Mouse (Mus musculus) kidney, postnatal 36 days (tissue): ENCODE results near the gene Olfr718-ps1.

ENCODE experiments used
- DNase-seq, 2 experiments: peaks; one replicate each; pipeline ENCODE4 v3.0.0; 2021 to 2022; ENCODE audit warnings: mixed read lengths in 2 of 2

Olfr718-ps1 gene

DNA sequence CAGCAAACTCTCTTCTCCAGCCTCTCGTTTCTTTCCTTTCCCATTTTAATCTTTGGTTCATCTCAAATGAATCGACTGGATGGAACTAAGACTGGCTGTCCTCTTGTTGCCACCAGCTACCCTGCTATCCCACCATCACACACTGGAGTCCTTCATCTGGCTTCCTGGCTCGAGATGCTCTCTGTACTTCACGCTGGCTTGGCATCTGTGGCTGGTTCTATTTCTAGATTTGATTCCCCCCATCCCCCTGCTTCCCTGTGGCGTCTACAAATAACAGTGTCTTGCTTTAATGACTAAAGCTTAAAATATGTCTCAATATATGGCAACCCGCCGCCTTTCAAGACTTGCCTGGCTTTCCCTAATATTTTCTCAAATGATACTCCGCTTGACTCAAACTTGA is 19.5 kb downstream of the Olfr718-ps1 start:
- DNase-seq, result no peak

DNA sequence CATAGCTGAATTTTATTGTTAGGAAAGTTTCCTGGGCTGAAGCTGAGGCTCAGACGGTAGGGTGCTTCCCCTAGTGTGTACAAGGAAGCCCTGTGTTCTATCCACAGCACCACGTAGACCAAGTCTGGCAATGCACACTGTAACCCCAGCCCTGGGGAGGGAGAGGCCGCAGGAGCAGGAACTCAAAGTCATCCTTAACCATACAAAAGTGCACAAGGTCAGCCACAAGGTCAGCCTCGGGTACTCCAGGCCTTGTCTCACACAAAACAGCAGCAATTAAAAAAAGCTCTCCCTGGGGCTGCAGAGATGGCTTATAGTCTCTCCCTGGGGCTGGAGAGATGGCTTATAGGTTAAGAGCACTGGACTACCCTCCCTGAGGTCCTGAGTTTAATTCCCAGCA is 20.5 kb downstream of the Olfr718-ps1 start:
- DNase-seq, result no peak

DNA sequence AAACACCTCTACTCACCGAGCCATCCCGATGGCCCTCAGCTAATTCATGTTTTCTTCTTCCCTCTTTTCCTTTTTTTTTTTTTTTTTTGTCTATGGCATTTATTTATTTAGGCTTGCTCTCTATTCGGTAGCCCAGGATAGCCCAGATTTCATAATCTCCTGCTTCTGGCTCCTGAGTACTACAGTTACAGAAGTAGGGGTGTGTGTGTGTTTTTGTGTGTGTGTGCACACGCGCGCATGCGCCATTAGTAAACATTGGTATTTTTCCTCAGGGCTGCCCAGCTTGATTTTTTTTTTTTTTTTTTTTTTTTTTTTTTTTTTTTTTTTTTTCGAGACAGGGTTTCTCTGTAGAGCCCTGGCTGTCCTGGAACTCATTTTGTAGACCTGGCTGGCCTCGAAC is 21.3 kb downstream of the Olfr718-ps1 start:
- DNase-seq, result no peak

DNA sequence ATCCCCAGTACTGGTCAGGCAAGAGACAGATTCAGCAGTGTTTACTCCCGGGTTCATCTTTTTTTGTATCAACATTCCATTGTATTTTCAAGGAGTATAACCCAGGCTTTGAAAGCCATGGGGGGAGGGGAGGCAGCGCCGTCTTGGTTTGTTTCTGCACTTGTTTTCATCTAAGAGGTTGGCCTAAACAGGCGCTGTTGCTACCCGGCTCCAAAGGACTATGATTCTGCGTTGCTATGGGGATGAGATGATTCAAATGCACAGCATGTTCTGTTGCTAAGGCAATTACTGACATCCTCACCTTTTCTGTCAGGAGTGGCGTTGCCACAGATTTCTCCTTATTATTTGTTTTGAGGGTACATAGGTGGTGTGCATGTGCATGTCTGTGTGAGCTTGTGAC is 21.8 kb downstream of the Olfr718-ps1 start:
- DNase-seq, result no peak

DNA sequence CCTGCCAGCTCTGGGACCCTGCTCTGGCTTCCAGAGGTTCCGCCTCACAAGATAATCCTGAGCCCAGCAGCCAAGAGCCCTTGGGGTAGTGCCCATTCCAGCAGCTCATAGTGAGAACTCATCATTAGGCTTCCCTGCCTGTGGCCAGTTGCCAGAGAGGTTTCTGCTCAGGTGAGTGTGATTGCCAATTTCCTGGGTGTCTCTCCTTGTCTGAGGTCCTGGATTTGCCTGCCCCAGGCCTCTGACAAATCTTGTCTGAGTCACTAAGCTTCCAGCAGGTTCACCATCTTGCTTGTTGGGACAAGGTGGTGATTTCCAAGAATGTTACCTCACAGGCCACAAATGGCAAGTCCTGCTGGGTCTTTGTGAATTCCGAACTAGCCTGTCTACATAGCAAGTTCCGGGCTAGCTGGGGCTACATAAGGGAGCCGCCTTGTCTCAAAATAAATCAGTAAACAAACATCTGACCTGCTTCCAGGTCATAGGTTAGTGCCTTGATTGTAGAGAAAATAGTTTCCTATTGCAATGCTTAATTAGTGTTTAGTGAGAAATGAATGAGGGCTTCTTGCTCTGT is 22.5 kb downstream of the Olfr718-ps1 start:
- no peak for DNase-seq

DNA sequence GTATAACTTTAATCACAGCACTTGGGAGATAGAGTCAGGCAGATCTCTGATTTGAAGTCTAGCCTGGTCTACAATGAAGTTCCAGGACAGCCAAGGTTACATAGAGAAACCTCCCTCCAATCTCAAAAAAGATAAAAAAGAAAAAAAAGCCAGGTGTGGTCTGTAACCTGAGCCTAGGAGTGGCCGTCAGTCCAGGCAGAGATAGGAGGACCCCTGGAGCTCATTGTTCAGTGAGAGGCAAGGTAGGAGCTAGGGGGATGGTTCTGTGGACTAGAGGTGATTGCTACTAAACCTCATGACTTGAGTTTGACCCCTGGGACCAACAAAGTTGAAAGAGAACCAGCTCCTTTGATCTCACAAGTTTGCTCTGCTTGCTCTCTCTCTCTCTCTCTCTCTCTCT is 24.7 kb downstream of the Olfr718-ps1 start:
- no peak for DNase-seq

DNA sequence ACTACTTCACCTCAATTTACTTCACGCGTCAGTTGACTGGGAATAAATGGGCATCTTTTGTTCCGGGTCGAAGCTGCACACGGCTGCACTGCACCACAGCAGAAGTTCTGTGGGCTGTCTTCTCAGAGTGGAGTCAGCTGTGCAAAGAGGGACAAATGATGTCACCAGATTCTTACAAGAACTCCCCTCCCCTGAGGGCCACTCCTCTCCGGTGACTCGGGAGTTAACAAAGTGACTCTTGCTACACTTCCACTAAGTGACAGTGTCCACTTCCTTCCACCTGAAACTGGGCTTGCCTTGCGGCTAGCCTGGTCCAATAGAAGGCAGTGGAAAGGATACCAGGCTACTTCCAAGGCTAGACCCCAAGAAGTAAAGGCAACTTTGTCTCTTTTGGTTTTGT is 25.3 kb downstream of the Olfr718-ps1 start:
- no peak for DNase-seq

DNA sequence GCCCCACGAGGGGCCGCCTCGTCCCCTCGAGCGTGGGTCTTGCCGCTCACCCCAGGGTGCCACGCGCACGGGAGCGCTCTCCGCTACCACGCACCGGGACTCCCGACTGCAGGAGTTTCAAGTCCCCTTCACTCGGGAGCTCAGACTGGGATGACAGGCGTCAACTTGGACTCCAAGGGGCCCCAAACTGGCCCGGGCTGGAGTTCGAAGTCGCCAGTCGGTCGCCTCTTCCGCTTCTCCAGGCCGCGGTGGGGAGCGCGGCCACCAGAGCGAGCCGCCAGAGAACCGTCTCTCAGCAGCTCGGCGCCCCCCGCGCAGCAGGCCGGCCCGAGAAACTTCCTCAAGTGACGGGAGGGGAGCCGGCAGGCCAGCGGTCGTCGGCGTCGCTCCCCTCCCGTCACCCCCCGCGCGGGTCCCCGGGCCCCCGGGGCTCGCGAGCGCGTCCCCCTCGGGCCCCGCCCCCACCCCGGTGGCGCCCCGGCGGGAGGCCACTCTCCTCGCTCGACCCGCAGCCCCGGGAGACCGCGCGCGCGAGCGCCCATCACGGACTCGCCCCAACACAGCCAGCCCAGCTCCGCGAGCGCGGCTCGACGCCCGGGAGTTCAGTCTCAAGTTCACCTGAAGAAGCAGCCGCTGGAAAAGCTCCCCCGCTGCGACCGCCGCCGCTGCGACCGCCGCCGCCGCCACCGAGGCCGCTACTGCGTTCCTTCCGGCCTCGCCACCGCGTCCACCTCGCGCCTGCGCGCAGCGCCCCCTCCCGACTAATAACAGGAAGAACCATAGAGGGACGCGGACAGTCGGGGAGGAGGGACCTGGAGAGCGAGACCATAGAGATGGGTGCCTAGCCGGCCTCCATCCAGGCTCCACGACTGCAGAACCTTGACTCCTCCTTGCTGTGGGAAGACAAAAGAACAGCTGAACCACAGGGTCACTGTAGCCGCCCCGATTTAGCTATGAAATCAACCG is 34.8 kb downstream of the Olfr718-ps1 start, which contains the start of gene Rnf216:
Gene Rnf216 (minus strand): TSS at position 714 of the 966 bp plus-strand sequence.
- peak; percentile 96 for DNase-seq

DNA sequence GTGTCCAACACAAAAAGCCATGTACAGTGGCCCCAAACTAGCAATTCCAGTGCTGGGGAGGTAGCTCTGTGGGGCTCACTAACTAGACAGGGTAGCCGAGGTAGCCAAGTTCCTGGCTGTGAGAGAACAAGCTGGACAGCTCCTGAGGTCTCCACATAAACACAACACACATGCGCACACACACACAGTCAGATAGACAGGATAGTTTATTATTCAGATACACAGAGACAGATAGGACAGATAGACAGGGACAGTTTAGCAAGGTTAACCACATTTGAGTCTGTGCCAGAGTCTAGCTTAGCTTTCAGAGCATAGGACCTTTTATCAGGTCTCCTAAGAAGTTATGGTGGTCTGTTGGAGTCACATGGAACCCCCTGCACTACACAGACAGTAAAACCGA is 40.5 kb downstream of the Olfr718-ps1 start:
- DNase-seq, result no peak

DNA sequence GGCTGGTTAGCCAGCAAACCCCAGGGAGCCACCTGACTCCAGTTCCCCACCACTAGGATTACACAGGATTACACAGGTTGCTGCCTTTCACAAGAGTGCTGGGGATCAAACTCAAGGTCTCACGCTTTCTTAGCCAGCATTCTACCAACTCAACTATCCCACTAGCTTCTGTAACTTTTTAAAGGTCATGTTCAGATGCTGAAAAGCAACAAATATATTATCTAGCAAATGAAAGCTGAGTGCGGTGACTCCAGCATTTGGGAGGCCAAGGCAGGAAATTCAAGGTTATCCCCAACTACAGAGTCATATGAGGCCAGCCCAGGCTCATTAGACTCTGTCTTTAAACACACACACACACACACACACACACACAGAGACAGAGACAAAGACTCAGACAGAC is 44.1 kb downstream of the Olfr718-ps1 start:
- no peak for DNase-seq

DNA sequence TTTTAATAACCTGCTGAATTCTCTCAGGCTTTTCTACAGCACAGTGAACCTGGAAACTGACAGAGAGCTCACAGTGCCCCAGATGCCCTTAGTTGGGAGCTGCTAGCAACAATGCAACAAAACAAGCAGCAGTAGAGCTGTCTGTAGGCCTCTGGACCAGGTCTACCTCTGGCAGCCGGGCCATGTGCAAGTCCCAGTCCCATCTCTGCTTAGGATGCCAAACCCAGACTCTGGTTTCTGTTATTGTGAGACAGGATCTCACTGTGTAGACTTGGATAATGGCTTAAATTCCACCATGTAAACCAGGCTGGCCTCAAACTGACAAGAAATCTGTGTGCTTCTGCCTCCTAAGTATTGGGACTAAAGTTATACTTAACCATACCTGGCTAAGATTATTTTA is 45.8 kb downstream of the Olfr718-ps1 start:
- DNase-seq, result no peak

DNA sequence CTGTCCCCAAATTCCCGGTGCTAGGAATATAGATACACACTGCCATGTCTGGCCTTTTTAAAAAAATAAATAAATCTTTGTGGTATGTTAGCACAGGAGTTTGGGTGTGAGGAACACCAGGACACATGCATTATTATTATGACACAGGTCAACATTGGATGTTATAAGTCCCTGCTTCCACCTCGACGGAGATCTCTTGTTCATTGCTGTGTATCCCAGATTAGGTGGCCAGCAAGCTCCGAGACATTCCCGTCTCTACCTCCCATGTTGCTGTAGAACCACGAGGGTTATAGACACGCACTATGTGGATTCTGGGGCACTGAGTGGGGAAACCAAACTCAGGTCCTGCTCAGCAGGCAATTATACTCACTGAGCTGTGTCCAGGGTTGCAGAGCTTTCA is 52.1 kb downstream of the Olfr718-ps1 start:
- DNase-seq, result no peak

DNA sequence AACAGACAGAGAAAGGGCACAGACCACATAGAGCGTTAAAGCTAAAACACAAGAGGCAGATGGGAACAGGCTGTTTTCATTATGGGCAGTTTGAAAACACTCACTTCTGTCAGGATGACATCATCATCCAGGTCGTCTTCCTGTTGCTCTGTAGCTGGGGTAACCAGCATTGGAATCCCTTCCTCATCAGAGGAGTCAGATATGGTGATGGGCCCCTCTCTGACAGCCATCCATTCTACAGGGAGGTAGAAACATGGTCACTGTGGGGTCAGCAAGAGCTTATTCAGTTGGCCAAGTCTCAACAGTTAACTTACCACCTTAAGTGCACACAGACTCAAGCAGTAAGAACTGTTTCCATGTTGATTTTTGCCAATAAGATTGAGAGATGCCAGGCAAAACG is 54.5 kb downstream of the Olfr718-ps1 start:
- no peak for DNase-seq

DNA sequence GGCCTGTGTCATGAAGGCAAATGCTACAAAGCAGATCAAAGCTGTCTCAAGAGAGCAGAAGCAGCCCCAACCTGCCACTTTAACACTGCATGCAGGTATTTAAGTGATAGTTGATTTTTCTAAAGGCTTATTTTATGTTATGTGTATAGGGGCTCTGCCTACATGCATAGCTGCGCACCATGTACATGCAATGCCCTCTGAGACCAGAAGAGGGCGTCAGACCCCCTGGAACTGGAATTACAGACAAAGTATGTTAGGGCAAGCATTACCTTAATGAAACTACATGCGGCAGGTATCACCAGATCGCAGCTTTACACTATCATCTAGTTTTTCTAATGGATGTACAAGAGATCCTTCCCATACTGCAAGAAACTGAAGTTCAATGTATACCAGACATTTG is 62.5 kb downstream of the Olfr718-ps1 start:
- DNase-seq, result peak in 1 of 2 experiments; percentile 54
